In genomic region chr10:95218683-95219060, GRCm38 (mm10) we compare ENCODE assay signal across 10 mouse cellular contexts.
DNase-seq lines count a peak whose midpoint lies in the region; ATAC-seq and TF ChIP-seq lines count a peak whose summit lies in the region.
"Had no signal": no experiment of that assay in that cellular context is flagged by ENCODE, and none has a peak within 500 bp of the region (broad histone marks: within the 10 kb centered on the region; RNA-seq: fewer than 3 reads in every experiment).

No protein-coding gene starts in this region.

- TF ChIP-seq CTCF in spleen, adult 2 months (IDR thresholded peaks at IDR 0.05; ENCODE audit: extremely low read depth, insufficient read depth, insufficient read length, insufficient replicate concordance): no peak

- no peaks in the 10 kb centered on the region for H3K4me1 ChIP-seq in spleen, adult 2 months (ENCODE audit: control insufficient read depth, insufficient read depth, insufficient read length)

- TF ChIP-seq POLR2A in spleen, adult 2 months (IDR thresholded peaks at IDR 0.05; ENCODE audit: low read depth, low read length): no peak

- H3K4me3 ChIP-seq in spleen, adult 2 months (ENCODE audit: extremely low read depth, insufficient read depth, insufficient read length): no peak overlapping the region
- H3K4me3 ChIP-seq: erythroblast, embryonic 14.5 days had no signal

- no peaks in the 10 kb centered on the region for H3K36me3 ChIP-seq in spleen, adult 2 months (ENCODE audit: control insufficient read depth, insufficient read depth, low read length)

- ATAC-seq in monocyte, adult 5-6 weeks (replicated peaks; ENCODE audit: insufficient number of reproducible peaks, low FRiP score, low TSS enrichment, poor library complexity, severe bottlenecking): no peak

- intact Hi-C loops in left cerebral cortex, postnatal 25 days (cut with DNase I): no loop called here

- DNase-seq in adrenal gland, adult (ENCODE audit: inconsistent age in 2 of 2, low spot score in 1 of 2): peak; percentile 61 to 88
- no peak for DNase-seq in adrenal gland, adult 18-20 months (ENCODE audit: low spot score in 2 of 2)
- no peak for DNase-seq in spleen, adult 2 months (ENCODE audit: low read depth in 1 of 2, low spot score in 2 of 2)
- no peak for DNase-seq in spleen, postnatal 14 days (ENCODE audit: low spot score in 2 of 2)
- DNase-seq in kidney, postnatal 25 days: peak; percentile 35 to 64
- peak; percentile 44 for DNase-seq in yolk sac, embryonic 10.5 days (ENCODE audit: low spot score)
- DNase-seq in left cerebral cortex, postnatal 25 days (ENCODE audit: low spot score in 2 of 2): no peak
- DNase-seq: cerebellum, adult 18-20 months had no signal

- H3K27ac ChIP-seq in spleen, adult 2 months (ENCODE audit: insufficient read depth, low read length): peak overlapping the region; percentile 42

- WGBS in spleen, adult 2 months: 92% methylated on average over 9 of the region's 9 CpGs

- no peaks in the 10 kb centered on the region for H3K27me3 ChIP-seq in spleen, adult 2 months (ENCODE audit: control insufficient read depth, insufficient read depth, low read length)

Comparison
In these comparisons a context has a peak if more than half of its experiments do, and no peak if none do; other contexts are left out.
1. DNase-seq: peak in adrenal gland, adult (2 of 2), kidney, postnatal 25 days (2 of 2) and yolk sac, embryonic 10.5 days (single experiment); none in adrenal gland, adult 18-20 months (0 of 2), spleen, adult 2 months (0 of 2), spleen, postnatal 14 days (0 of 2) and left cerebral cortex, postnatal 25 days (0 of 2).